Mouse (Mus musculus) G1E (cell line): ENCODE measurements around the gene B4galnt1. TPM values are rescaled to one million over a fixed set of nuclear protein-coding genes. Genes with fewer than 3 reads are reported as not detected.

Source experiments
- ATAC-seq: 2 replicates; pipeline ENCODE4 v1.8.0; 2016; ENCODE audit warnings: mild to moderate bottlenecking; ENCODE audit not compliant: insufficient number of reproducible peaks, poor library complexity, low FRiP score, severe bottlenecking; ENCODE audit errors: extremely low read depth
- DNase-seq: peaks from one replicate; pipeline ENCODE4 v3.0.0; 2012; ENCODE audit warnings: low spot score
- H3K27me3 ChIP-seq: 2 replicates; pipeline ENCODE4 v1.6.1; 2012; ENCODE audit warnings: mild to moderate bottlenecking, low read length, inconsistent platforms; ENCODE audit not compliant: insufficient read depth
- H3K36me3 ChIP-seq: replicated peaks from 2 replicates; pipeline ENCODE3; 2012; ENCODE audit warnings: mild to moderate bottlenecking, inconsistent platforms
- H3K4me1 ChIP-seq: 2 replicates; pipeline ENCODE4 v1.6.1; 2012; ENCODE audit warnings: low read depth, low read length, inconsistent platforms, mixed read lengths; ENCODE audit not compliant: insufficient read depth
- H3K4me3 ChIP-seq: 2 replicates; pipeline ENCODE4 v1.5.1; 2012; ENCODE audit warnings: low read depth, mild to moderate bottlenecking, inconsistent platforms, low read length, moderate library complexity, mixed read lengths
- H3K9me3 ChIP-seq: replicated peaks from 2 replicates; pipeline ENCODE4 v1.6.1; 2012; ENCODE audit warnings: inconsistent platforms
- CTCF ChIP-seq: IDR thresholded peaks from 2 replicates; pipeline ENCODE4 v1.5.1; 2012; ENCODE audit warnings: low read depth, low read length, inconsistent platforms, mixed read lengths
- GATA1 ChIP-seq: IDR thresholded peaks from 2 replicates; pipeline ENCODE4 v1.6.1; 2012; ENCODE audit warnings: borderline replicate concordance, low read length, inconsistent platforms, mixed read lengths
- GATA2 ChIP-seq: IDR thresholded peaks from 2 replicates; pipeline ENCODE4 v1.6.1; 2012; ENCODE audit warnings: low read depth, low read length, inconsistent platforms, borderline replicate concordance
- POLR2AphosphoS5 ChIP-seq: IDR thresholded peaks from 2 replicates; pipeline ENCODE4 v1.6.1; 2012; ENCODE audit warnings: low read depth, low read length, inconsistent platforms; ENCODE audit not compliant: insufficient replicate concordance
- TAL1 ChIP-seq: conservative IDR thresholded peaks from 2 replicates; pipeline ENCODE4 v1.6.1; 2012; ENCODE audit warnings: low read depth, low read length, inconsistent platforms, mixed read lengths
- polyA plus RNA-seq: library from polyadenylated mRNA; stranded (reverse); fragments of >175 nt; gene quantifications from 2 replicates; pipeline ENCODE4 v1.2.3, GENCODE M21; 2012
- total RNA-seq, 2 experiments: library from RNA; stranded (forward) in 1 of 2; stranded (reverse) in 1 of 2; fragments of 200-1000 nt in 1 of 2; fragments of >200 nt in 1 of 2; fragmentation: Nextera tagmentation in 1 of 2; gene quantifications; 2 replicates each; pipeline ENCODE4 v1.2.3; 2014 to 2017

The B4galnt1 gene
- total RNA-seq (2014; fragmentation: Nextera tagmentation) (173 and 188 TPM in 2 replicates), total RNA-seq (2017) (65.0 and 66.7 TPM in 2 replicates), polyA plus RNA-seq (292 and 318 TPM in 2 replicates)

GRCm38 (mm10) chr10:127164631-127165353 lies at the start of gene B4galnt1:
Gene B4galnt1 (plus strand): TSS chr10:127165225.
- Histone ChIP-seq H3K9me3 (no peaks in the 10 kb centered on the region), H3K36me3 (peaks cover 44% of the 10 kb centered on the region), H3K4me1 (peaks cover 57% of the 10 kb centered on the region), H3K27me3 (no peaks in the 10 kb centered on the region), H3K4me3 (peak within 1 kb of the TSS; percentile 93)
- ATAC-seq (peak; percentile 30), DNase-seq (peak; percentile 85)
- TF ChIP-seq CTCF, result peak; percentile 89
- no peak for TF ChIP-seq GATA1

- Histone ChIP-seq H3K4me1 (peaks cover 56% of the 10 kb centered on the region), H3K9me3 (no peaks in the 10 kb centered on the region)
- TF ChIP-seq GATA2, result no peak
- TF ChIP-seq POLR2AphosphoS5, result no peak
- no peak for TF ChIP-seq TAL1
- TF ChIP-seq CTCF, result no peak
- no peak for TF ChIP-seq GATA1
Measured at GRCm38 (mm10) chr10:127118470-127118869, 46.6 kb upstream of the B4galnt1 start.

GRCm38 (mm10) chr10:127119229-127119628 lies 45.8 kb upstream of the B4galnt1 start:
- TF ChIP-seq TAL1 (no peak), POLR2AphosphoS5 (no peak), GATA2 (no peak), GATA1 (no peak), CTCF (no peak)
- peaks cover 57% of the 10 kb centered on the region for H3K36me3 ChIP-seq
- ATAC-seq (no peak), DNase-seq (no peak)
- no peak overlapping the region for H3K4me3 ChIP-seq
- no peaks in the 10 kb centered on the region for H3K9me3 ChIP-seq
- no peaks in the 10 kb centered on the region for H3K27me3 ChIP-seq
- peaks cover 62% of the 10 kb centered on the region for H3K4me1 ChIP-seq

More at GRCm38 (mm10) chr10:127118470-127118869, 46.6 kb upstream of the B4galnt1 start:
- Histone ChIP-seq H3K27me3 (no peaks in the 10 kb centered on the region), H3K4me3 (no peak overlapping the region), H3K36me3 (peaks cover 64% of the 10 kb centered on the region)
- no peak for ATAC-seq
- no peak for DNase-seq

- TF ChIP-seq GATA1 (no peak), GATA2 (no peak), CTCF (no peak), TAL1 (no peak), POLR2AphosphoS5 (no peak)
- Histone ChIP-seq H3K27me3 (no peaks in the 10 kb centered on the region), H3K4me1 (peaks cover 65% of the 10 kb centered on the region), H3K9me3 (no peaks in the 10 kb centered on the region), H3K4me3 (peak overlapping the region; percentile 97), H3K36me3 (peaks cover 45% of the 10 kb centered on the region)
- no peak for DNase-seq
- no peak for ATAC-seq
Measured at GRCm38 (mm10) chr10:127120301-127121065, 44.5 kb upstream of the B4galnt1 start.

GRCm38 (mm10) chr10:127121066-127121477 lies 44.0 kb upstream of the B4galnt1 start, which contains the start of gene Os9:
Gene Os9 (minus strand): TSS chr10:127121131.
- Histone ChIP-seq H3K36me3 (peaks cover 39% of the 10 kb centered on the region), H3K9me3 (no peaks in the 10 kb centered on the region), H3K4me3 (peak within 1 kb of the TSS; percentile 97), H3K27me3 (no peaks in the 10 kb centered on the region), H3K4me1 (peaks cover 66% of the 10 kb centered on the region)
- TF ChIP-seq GATA2 (no peak), TAL1 (no peak), CTCF (no peak), GATA1 (no peak), POLR2AphosphoS5 (no peak)
- ATAC-seq, result peak; percentile 93
- peak; percentile 95 for DNase-seq

GRCm38 (mm10) chr10:127122018-127122417 lies 43.0 kb upstream of the B4galnt1 start:
- H3K9me3 ChIP-seq, result no peaks in the 10 kb centered on the region
- peaks cover 76% of the 10 kb centered on the region for H3K4me1 ChIP-seq
- no peak overlapping the region for H3K4me3 ChIP-seq
- DNase-seq (no peak), ATAC-seq (no peak)
- no peaks in the 10 kb centered on the region for H3K27me3 ChIP-seq
- peaks cover 30% of the 10 kb centered on the region for H3K36me3 ChIP-seq
- no peak for TF ChIP-seq GATA2
- no peak for TF ChIP-seq POLR2AphosphoS5
- TF ChIP-seq GATA1, result no peak
